Mouse (Mus musculus) megakaryocyte, embryonic 14.5 days (primary cell): ENCODE data around the gene Olfr543.

Experiments
- FLI1 ChIP-seq: IDR thresholded peaks from 2 replicates; pipeline ENCODE4 v1.6.1; 2012; ENCODE audit warnings: low read length, inconsistent platforms, mixed read lengths
- GATA1 ChIP-seq: IDR thresholded peaks from 3 replicates; pipeline ENCODE4 v1.6.1; 2012; ENCODE audit warnings: mixed read lengths, low read length, inconsistent platforms, borderline replicate concordance

- TF ChIP-seq GATA1: no peak
- TF ChIP-seq FLI1: no peak
These were observed 40.4 kb downstream of the Olfr543 start for GRCm38 (mm10) chr7:102440822-102441656.
